Mouse (Mus musculus): ENCODE results near the gene Hoxc5.

DNA sequence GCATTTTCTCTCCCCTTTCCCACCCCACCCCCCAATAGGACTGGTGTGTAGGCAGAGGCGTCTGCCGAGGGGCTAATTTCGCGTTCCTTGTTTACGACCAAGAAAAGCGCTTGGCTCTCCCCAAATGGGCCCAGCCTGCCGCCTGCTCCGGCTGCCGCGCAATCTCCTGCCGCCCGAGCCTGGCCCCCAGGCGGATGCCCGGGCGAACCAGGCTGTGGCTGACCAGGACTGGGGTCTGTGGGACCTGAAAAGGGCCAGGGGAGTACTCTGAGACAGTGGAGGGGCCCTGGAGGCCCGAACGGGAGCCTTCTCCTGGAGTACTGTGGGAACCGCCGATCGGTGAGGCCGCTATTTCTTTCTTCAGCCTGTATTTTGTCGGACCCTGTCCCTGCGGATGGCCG, 33.3 kb downstream of the Hoxc5 start:
- no peak for TF ChIP-seq POLR2A (IDR thresholded peaks at IDR 0.05; ENCODE audit: borderline replicate concordance, extremely low read depth, insufficient read depth, insufficient read length, poor library complexity, severe bottlenecking)
- no peak for TF ChIP-seq CTCF (IDR thresholded peaks at IDR 0.05; ENCODE audit: borderline replicate concordance, extremely low read depth, insufficient read depth, insufficient read length)
